28 mouse cellular contexts compared by ENCODE assay signal in genomic region chr1:118970068-118970467, GRCm38 (mm10).
DNase-seq lines count a peak whose midpoint lies in the region; ATAC-seq and TF ChIP-seq lines count a peak whose summit lies in the region.
"Had no signal": no experiment of that assay in that cellular context is flagged by ENCODE, and none has a peak within 500 bp of the region (broad histone marks: within the 10 kb centered on the region; RNA-seq: fewer than 3 reads in every experiment).

No protein-coding gene starts in this region.

- 97% methylated on average over 3 of the region's 3 CpGs for WGBS in embryonic facial prominence, embryonic 13.5 days
- 89% methylated on average over 3 of the region's 3 CpGs for WGBS in embryonic facial prominence, embryonic 10.5 days
- 90% methylated on average over 3 of the region's 3 CpGs for WGBS in liver, adult 2 months
- WGBS in liver, embryonic 11.5 days: 81% methylated on average over 3 of the region's 3 CpGs
- 95% methylated on average over 3 of the region's 3 CpGs for WGBS in stomach, postnatal 0 days

- 0 out of 2 replicates have a peak overlapping the region, but pooled peaks have one; percentile 22 for H3K27ac ChIP-seq in embryonic facial prominence, embryonic 13.5 days
- no peak overlapping the region for H3K27ac ChIP-seq in embryonic facial prominence, embryonic 10.5 days (replicated peaks)
- no peak overlapping the region for H3K27ac ChIP-seq in liver, adult 2 months (replicated peaks; ENCODE audit: insufficient read depth, low read depth, low read length)
- no peak overlapping the region for H3K27ac ChIP-seq in liver, embryonic 11.5 days (ENCODE audit: low read depth, low read length)
- no peak overlapping the region for H3K27ac ChIP-seq in MEL (ENCODE audit: control insufficient read depth, low read depth, low read length)
- no peak overlapping the region for H3K27ac ChIP-seq in stomach, postnatal 0 days (replicated peaks)
- H3K27ac ChIP-seq: hindbrain, embryonic 14.5 days; kidney, postnatal 0 days; midbrain, embryonic 13.5 days had no signal

- TF ChIP-seq POLR2A in liver, adult 2 months (IDR thresholded peaks at IDR 0.05; ENCODE audit: extremely low read depth, insufficient read depth, low read length): no peak
- TF ChIP-seq POLR2A in MEL (IDR thresholded peaks at IDR 0.05; ENCODE audit: control insufficient read depth in 1 of 2, insufficient read depth in 1 of 2, low read depth in 1 of 2, low read length in 2 of 2, poor library complexity in 1 of 2): no peak

- H3K27me3 ChIP-seq in embryonic facial prominence, embryonic 13.5 days: no peaks in the 10 kb centered on the region
- H3K27me3 ChIP-seq in embryonic facial prominence, embryonic 10.5 days (replicated peaks; ENCODE audit: low read depth, poor library complexity, severe bottlenecking): no peaks in the 10 kb centered on the region
- no peaks in the 10 kb centered on the region for H3K27me3 ChIP-seq in liver, adult 2 months (ENCODE audit: control insufficient read depth, insufficient read depth, low read length)
- no peaks in the 10 kb centered on the region for H3K27me3 ChIP-seq in liver, embryonic 11.5 days (replicated peaks; ENCODE audit: control insufficient read depth, insufficient read depth, low read length)
- H3K27me3 ChIP-seq in MEL (ENCODE audit: control insufficient read depth in 1 of 2, insufficient read depth in 2 of 2, low read length in 2 of 2): no peaks in the 10 kb centered on the region
- H3K27me3 ChIP-seq in stomach, postnatal 0 days (ENCODE audit: control insufficient read depth, insufficient read depth, low read length): no peaks in the 10 kb centered on the region
- H3K27me3 ChIP-seq: CH12.LX; megakaryocyte, embryonic 14.5 days; midbrain, embryonic 13.5 days had no signal

- peaks cover 13% of the 10 kb centered on the region for H3K4me1 ChIP-seq in embryonic facial prominence, embryonic 13.5 days
- no peaks in the 10 kb centered on the region for H3K4me1 ChIP-seq in embryonic facial prominence, embryonic 10.5 days
- H3K4me1 ChIP-seq in liver, adult 2 months (ENCODE audit: control insufficient read depth, insufficient read depth, low read length): peaks cover 14% of the 10 kb centered on the region
- H3K4me1 ChIP-seq in liver, embryonic 11.5 days (replicated peaks; ENCODE audit: control insufficient read depth, insufficient read depth, low read length): no peaks in the 10 kb centered on the region
- H3K4me1 ChIP-seq in MEL (ENCODE audit: control insufficient read depth in 1 of 2, insufficient read depth in 2 of 2, low read length in 2 of 2): peaks cover 3 to 14% of the 10 kb centered on the region in 2 experiments; a peak in 3 of 4 replicates
- no peaks in the 10 kb centered on the region for H3K4me1 ChIP-seq in stomach, postnatal 0 days (replicated peaks; ENCODE audit: control insufficient read depth, insufficient read depth)
- H3K4me1 ChIP-seq: megakaryocyte, embryonic 14.5 days had no signal

- H3K79me2 ChIP-seq in liver, adult 2 months (ENCODE audit: control insufficient read depth, insufficient read depth, low read length): no peaks in the 10 kb centered on the region
- no peaks in the 10 kb centered on the region for H3K79me2 ChIP-seq in MEL (ENCODE audit: control insufficient read depth, insufficient read depth, low read length, poor library complexity)

- peaks cover 5% of the 10 kb centered on the region for H3K9me3 ChIP-seq in embryonic facial prominence, embryonic 13.5 days
- H3K9me3 ChIP-seq in embryonic facial prominence, embryonic 10.5 days: peaks cover 12% of the 10 kb centered on the region; the same call in 1 of the 2 replicates
- no peaks in the 10 kb centered on the region for H3K9me3 ChIP-seq in liver, embryonic 11.5 days (ENCODE audit: control insufficient read depth, low read length)
- no peaks in the 10 kb centered on the region for H3K9me3 ChIP-seq in MEL (replicated peaks; ENCODE audit: insufficient read depth, low read length)
- H3K9me3 ChIP-seq in stomach, postnatal 0 days (ENCODE audit: control insufficient read depth, low read length): no peaks in the 10 kb centered on the region
- H3K9me3 ChIP-seq: midbrain, embryonic 13.5 days had no signal

- TF ChIP-seq RAD21 in MEL (IDR thresholded peaks at IDR 0.05; ENCODE audit: low read depth, low read length): no peak

- peaks cover 60% of the 10 kb centered on the region for H3K36me3 ChIP-seq in embryonic facial prominence, embryonic 13.5 days
- H3K36me3 ChIP-seq in embryonic facial prominence, embryonic 10.5 days (replicated peaks): peaks cover 58% of the 10 kb centered on the region
- H3K36me3 ChIP-seq in liver, adult 2 months (ENCODE audit: control insufficient read depth, insufficient read depth, low read length): no peaks in the 10 kb centered on the region
- no peaks in the 10 kb centered on the region for H3K36me3 ChIP-seq in liver, embryonic 11.5 days (ENCODE audit: control insufficient read depth, insufficient read depth, low read length)
- peaks cover 0 to 5% of the 10 kb centered on the region in 2 experiments; a peak in 2 of 4 replicates for H3K36me3 ChIP-seq in MEL (ENCODE audit: control insufficient read depth in 1 of 2, insufficient read depth in 2 of 2, low read length in 2 of 2)
- no peaks in the 10 kb centered on the region for H3K36me3 ChIP-seq in stomach, postnatal 0 days (ENCODE audit: control insufficient read depth, insufficient read depth, low read length)

- no peak for DNase-seq in embryonic facial prominence, embryonic 10.5 days (ENCODE audit: low spot score)
- no peak for DNase-seq in liver, adult 2 months (ENCODE audit: extremely low read depth, low read depth, low spot score)
- DNase-seq in liver, embryonic 11.5 days (ENCODE audit: low spot score): no peak
- no peak for DNase-seq in MEL (ENCODE audit: low read depth, low spot score)
- no peak for DNase-seq in stomach, postnatal 0 days (ENCODE audit: low spot score)
- no peak for DNase-seq in c-Kit-positive CD71-positive TER-119-positive erythroid progenitor cells, embryonic 14.5 days (ENCODE audit: low spot score)
- DNase-seq: adrenal gland, adult 2 months; adrenal gland, postnatal 36 days; cerebellum, adult 8-10 months; cerebellum, postnatal 25 days; gastrocnemius, postnatal 36 days; heart, adult 18-20 months; heart, postnatal 4 days; kidney, adult 8-10 months; kidney, postnatal 4 days; liver; lung, adult 18-20 months; lung, postnatal 4 days had no signal

- no peak overlapping the region for H3K4me3 ChIP-seq in embryonic facial prominence, embryonic 13.5 days
- H3K4me3 ChIP-seq in embryonic facial prominence, embryonic 10.5 days: no peak overlapping the region
- no peak overlapping the region for H3K4me3 ChIP-seq in liver, adult 2 months (ENCODE audit: insufficient read depth, low read depth, low read length)
- no peak overlapping the region for H3K4me3 ChIP-seq in liver, embryonic 11.5 days (ENCODE audit: low read depth, low read length)
- no peak overlapping the region for H3K4me3 ChIP-seq in MEL (ENCODE audit: control insufficient read depth in 1 of 2, insufficient read depth in 1 of 2, low read depth in 2 of 2, low read length in 2 of 2)
- H3K4me3 ChIP-seq in stomach, postnatal 0 days (ENCODE audit: low read depth, low read length): no peak overlapping the region
- H3K4me3 ChIP-seq: megakaryocyte, embryonic 14.5 days; midbrain, embryonic 13.5 days had no signal

- TF ChIP-seq CTCF in liver, adult 2 months (IDR thresholded peaks at IDR 0.05; ENCODE audit: low read depth, low read length): 0 out of 2 replicates have a peak, but pooled peaks have one; percentile 20
- TF ChIP-seq CTCF in MEL (IDR thresholded peaks at IDR 0.05 in 2 of 3, conservative IDR thresholded peaks at IDR 0.05 in 1 of 3; ENCODE audit: control insufficient read depth in 1 of 3, insufficient read depth in 1 of 3, low read depth in 2 of 3, low read length in 3 of 3, poor library complexity in 1 of 3, severe bottlenecking in 1 of 3): peak in 2 of 3 experiments; percentile 17 to 35; a peak in 4 of 6 replicates
- peak; percentile 34 for TF ChIP-seq CTCF in stomach, postnatal 0 days (IDR thresholded peaks at IDR 0.05; ENCODE audit: low read depth)

- no peak for ATAC-seq in embryonic facial prominence, embryonic 13.5 days (ENCODE audit: insufficient number of reproducible peaks, insufficient read depth, low FRiP score, low TSS enrichment, low read depth)
- no peak for ATAC-seq in liver, embryonic 11.5 days (replicated peaks; ENCODE audit: low FRiP score)
- no peak for ATAC-seq in stomach, postnatal 0 days (ENCODE audit: low FRiP score, low TSS enrichment)
- ATAC-seq: activated CD4-positive, CD25-positive, alpha-beta regulatory T cell, adult 4 months; forebrain, embryonic 14.5 days; lung, postnatal 0 days had no signal

- TF ChIP-seq EP300 in MEL (IDR thresholded peaks at IDR 0.05; ENCODE audit: low read depth in 1 of 2, low read length in 2 of 2): no peak
- no peak for TF ChIP-seq EP300 in stomach, postnatal 0 days (optimal IDR thresholded peaks at IDR 0.05)

- H3K9ac ChIP-seq in embryonic facial prominence, embryonic 13.5 days: no peak overlapping the region
- H3K9ac ChIP-seq in liver, adult 2 months (ENCODE audit: low read depth, low read length): no peak overlapping the region
- no peak overlapping the region for H3K9ac ChIP-seq in liver, embryonic 11.5 days (ENCODE audit: low read depth, low read length)
- H3K9ac ChIP-seq in MEL (ENCODE audit: control insufficient read depth, low read depth, low read length, poor library complexity, severe bottlenecking): no peak overlapping the region
- H3K9ac ChIP-seq in stomach, postnatal 0 days (ENCODE audit: low read length): no peak overlapping the region
- H3K9ac ChIP-seq: hindbrain, embryonic 14.5 days; midbrain, embryonic 13.5 days had no signal

- no peak overlapping the region for H3K4me2 ChIP-seq in embryonic facial prominence, embryonic 13.5 days
- H3K4me2 ChIP-seq in liver, embryonic 11.5 days: no peak overlapping the region
- H3K4me2 ChIP-seq in stomach, postnatal 0 days (replicated peaks; ENCODE audit: low read depth): no peak overlapping the region
- H3K4me2 ChIP-seq: heart, embryonic 11.5 days; hindbrain, embryonic 14.5 days; midbrain, embryonic 13.5 days had no signal

TF ChIP-seq in MEL, 35 proteins besides CTCF, POLR2A, EP300 and RAD21 (continues in another document):
- TF ChIP-seq USF2 (IDR thresholded peaks at IDR 0.05; ENCODE audit: borderline replicate concordance in 1 of 2, insufficient read depth in 1 of 2, low read depth in 1 of 2, low read length in 2 of 2) (no peak), MYC (IDR thresholded peaks at IDR 0.05; ENCODE audit: low read depth, low read length) (no peak), ZC3H11A (IDR thresholded peaks at IDR 0.05; ENCODE audit: low read depth, low read length) (no peak), TCF12 (IDR thresholded peaks at IDR 0.05; ENCODE audit: low read depth, low read length) (no peak), SIN3A (IDR thresholded peaks at IDR 0.05; ENCODE audit: low read length) (no peak), KAT2A (conservative IDR thresholded peaks at IDR 0.05; ENCODE audit: low read depth, low read length) (no peak), POLR2AphosphoS5 (IDR thresholded peaks at IDR 0.05; ENCODE audit: borderline replicate concordance, low read depth, low read length) (no peak), USF1 (IDR thresholded peaks at IDR 0.05; ENCODE audit: low read depth, low read length) (no peak), ZNF384 (IDR thresholded peaks at IDR 0.05; ENCODE audit: low read depth, low read length) (no peak), CHD1 (IDR thresholded peaks at IDR 0.05; ENCODE audit: low read depth, low read length) (no peak)
